Mouse (Mus musculus) hindbrain, embryonic 16.5 days (tissue): ENCODE measurements at regions not wholly inside any gene's neighbourhood (a gene's known extent, or its start where the extent isn't known, plus 50 kb on each side); places are given as distances from the start of the nearest gene placed in this dataset.

Experiments used
- ATAC-seq: fragments of 200-750 bp; cut with Nextera tagmentation; 2 replicates; pipeline ENCODE4 v1.8.0; 2017; ENCODE audit warnings: moderate TSS enrichment, moderate library complexity
- H3K27ac ChIP-seq: fragments of 300-500 bp; sonication (generic); 2 replicates; pipeline ENCODE4 v1.5.1; 2014; ENCODE audit warnings: low read depth, mild to moderate bottlenecking, control low read depth, low read length, moderate library complexity
- H3K27me3 ChIP-seq: fragments of 300-500 bp; sonication (generic); replicated peaks from 2 replicates; pipeline ENCODE4 v1.6.1; 2014; ENCODE audit warnings: low read length; ENCODE audit not compliant: control insufficient read depth, insufficient read depth
- H3K36me3 ChIP-seq: fragments of 300-500 bp; sonication (generic); 2 replicates; pipeline ENCODE4 v1.6.1; 2014; ENCODE audit warnings: mild to moderate bottlenecking, low read length, moderate library complexity, mixed read lengths; ENCODE audit not compliant: control insufficient read depth, insufficient read depth
- H3K4me1 ChIP-seq: fragments of 300-500 bp; sonication (generic); 2 replicates; pipeline ENCODE4 v1.6.1; 2014; ENCODE audit warnings: low read depth, low read length; ENCODE audit not compliant: control insufficient read depth, insufficient read depth
- H3K4me2 ChIP-seq: fragments of 300-500 bp; sonication (generic); 2 replicates; pipeline ENCODE4 v1.6.1; 2014; ENCODE audit warnings: mild to moderate bottlenecking, low read length, control low read depth, moderate library complexity
- H3K4me3 ChIP-seq: fragments of 300-500 bp; sonication (generic); 2 replicates; pipeline ENCODE4 v1.5.1; 2014; ENCODE audit warnings: mild to moderate bottlenecking, low read length, control low read depth, moderate library complexity
- H3K9ac ChIP-seq: fragments of 300-500 bp; sonication (generic); 2 replicates; pipeline ENCODE4 v1.6.1; 2014; ENCODE audit warnings: low read depth, mild to moderate bottlenecking, control low read depth, low read length, moderate library complexity
- H3K9me3 ChIP-seq: fragments of 300-500 bp; sonication (generic); 2 replicates; pipeline ENCODE4 v1.6.1; 2014; ENCODE audit warnings: mild to moderate bottlenecking, low read length, moderate library complexity; ENCODE audit not compliant: control insufficient read depth
- WGBS: fragments of 180-500 bp; shearing (Covaris S2); extraction: QIAGEN DNeasy Blood & Tissue Kit; methylation state at CpG from one replicate; pipeline ENCODE4 v1.1.7; 2014; 5-methylcytosine and 5-hydroxymethylcytosine counted together

GRCm38 (mm10) chr10:91326144-91326655 is 145.1 kb upstream of the Tmpo start:
- Histone ChIP-seq H3K4me1 (no peaks in the 10 kb centered on the region), H3K27ac (no peak overlapping the region), H3K27me3 (no peaks in the 10 kb centered on the region), H3K4me3 (no peak overlapping the region), H3K4me2 (no peak overlapping the region), H3K36me3 (no peaks in the 10 kb centered on the region), H3K9ac (no peak overlapping the region), H3K9me3 (no peaks in the 10 kb centered on the region)
- ATAC-seq: no peak
- 76% methylated on average over 8 of the region's 8 CpGs for WGBS

- Histone ChIP-seq H3K36me3 (no peaks in the 10 kb centered on the region), H3K4me1 (no peaks in the 10 kb centered on the region), H3K27me3 (no peaks in the 10 kb centered on the region), H3K4me2 (no peak overlapping the region), H3K9me3 (no peaks in the 10 kb centered on the region), H3K4me3 (no peak overlapping the region), H3K9ac (no peak overlapping the region), H3K27ac (no peak overlapping the region)
- WGBS: 75% methylated on average over 4 of the region's 4 CpGs
- ATAC-seq: no peak
These were observed 140.1 kb upstream of the Tmpo start for GRCm38 (mm10) chr10:91321226-91321625.

GRCm38 (mm10) chr10:91319442-91320112 is 138.5 kb upstream of the Tmpo start:
- H3K4me1 ChIP-seq: no peaks in the 10 kb centered on the region
- WGBS: 88% methylated on average over 9 of the region's 10 CpGs
- H3K4me3 ChIP-seq: no peak overlapping the region
- no peak overlapping the region for H3K4me2 ChIP-seq
- H3K27me3 ChIP-seq: no peaks in the 10 kb centered on the region
- ATAC-seq: no peak
- H3K9ac ChIP-seq: no peak overlapping the region
- no peaks in the 10 kb centered on the region for H3K9me3 ChIP-seq
- H3K27ac ChIP-seq: no peak overlapping the region
- H3K36me3 ChIP-seq: no peaks in the 10 kb centered on the region

GRCm38 (mm10) chr10:91314441-91314840 is 133.3 kb upstream of the Tmpo start:
- H3K9me3 ChIP-seq: no peaks in the 10 kb centered on the region
- H3K9ac ChIP-seq: no peak overlapping the region
- no peak overlapping the region for H3K4me3 ChIP-seq
- no peak for ATAC-seq
- H3K36me3 ChIP-seq: no peaks in the 10 kb centered on the region
- no peaks in the 10 kb centered on the region for H3K4me1 ChIP-seq
- no peaks in the 10 kb centered on the region for H3K27me3 ChIP-seq
- no peak overlapping the region for H3K4me2 ChIP-seq
- no peak overlapping the region for H3K27ac ChIP-seq
- WGBS: 91% methylated on average over 1 of the region's 1 CpGs

GRCm38 (mm10) chr10:91313316-91313715 is 132.2 kb upstream of the Tmpo start:
- 60% methylated on average over 3 of the region's 3 CpGs for WGBS

GRCm38 (mm10) chr10:91312913-91313312 is 131.8 kb upstream of the Tmpo start:
- Histone ChIP-seq H3K36me3 (no peaks in the 10 kb centered on the region), H3K9ac (no peak overlapping the region), H3K4me1 (no peaks in the 10 kb centered on the region), H3K9me3 (no peaks in the 10 kb centered on the region), H3K4me2 (no peak overlapping the region), H3K27ac (no peak overlapping the region), H3K4me3 (no peak overlapping the region), H3K27me3 (no peaks in the 10 kb centered on the region)
- WGBS: 49% methylated on average over 5 of the region's 5 CpGs
- no peak for ATAC-seq

More at GRCm38 (mm10) chr10:91313316-91313715, 132.2 kb upstream of the Tmpo start:
- H3K27ac ChIP-seq: no peak overlapping the region
- no peaks in the 10 kb centered on the region for H3K4me1 ChIP-seq
- no peaks in the 10 kb centered on the region for H3K27me3 ChIP-seq
- no peak overlapping the region for H3K4me2 ChIP-seq
- ATAC-seq: no peak
- H3K4me3 ChIP-seq: no peak overlapping the region
- no peaks in the 10 kb centered on the region for H3K9me3 ChIP-seq
- no peaks in the 10 kb centered on the region for H3K36me3 ChIP-seq
- no peak overlapping the region for H3K9ac ChIP-seq

- no peak overlapping the region for H3K9ac ChIP-seq
- H3K36me3 ChIP-seq: no peaks in the 10 kb centered on the region
- no peak overlapping the region for H3K4me3 ChIP-seq
- no peak overlapping the region for H3K27ac ChIP-seq
- ATAC-seq: no peak
- H3K4me1 ChIP-seq: no peaks in the 10 kb centered on the region
- H3K27me3 ChIP-seq: no peaks in the 10 kb centered on the region
- no peak overlapping the region for H3K4me2 ChIP-seq
- no peaks in the 10 kb centered on the region for H3K9me3 ChIP-seq
- 73% methylated on average over 7 of the region's 7 CpGs for WGBS
These were observed 119.0 kb upstream of the Tmpo start for GRCm38 (mm10) chr10:91300067-91300466.

- Histone ChIP-seq H3K4me1 (no peaks in the 10 kb centered on the region), H3K4me2 (no peak overlapping the region), H3K9ac (peak overlapping the region; percentile 32; the same call in 1 of the 2 replicates), H3K27ac (no peak overlapping the region), H3K4me3 (no peak overlapping the region), H3K27me3 (no peaks in the 10 kb centered on the region), H3K9me3 (no peaks in the 10 kb centered on the region), H3K36me3 (no peaks in the 10 kb centered on the region)
- 22% methylated on average over 9 of the region's 9 CpGs for WGBS
- ATAC-seq: peak; percentile 83
These were observed 116.8 kb upstream of the Tmpo start for GRCm38 (mm10) chr10:91297792-91298460.

- WGBS: 84% methylated on average over 8 of the region's 8 CpGs
- no peak overlapping the region for H3K4me3 ChIP-seq
These were observed 114.2 kb upstream of the Tmpo start for GRCm38 (mm10) chr10:91295345-91295744.

More at GRCm38 (mm10) chr10:91295345-91295744, 114.2 kb upstream of the Tmpo start:
- ATAC-seq: no peak
- Histone ChIP-seq H3K4me2 (no peak overlapping the region), H3K9ac (no peak overlapping the region), H3K4me1 (no peaks in the 10 kb centered on the region), H3K9me3 (no peaks in the 10 kb centered on the region), H3K27me3 (no peaks in the 10 kb centered on the region), H3K36me3 (no peaks in the 10 kb centered on the region), H3K27ac (no peak overlapping the region)
